Mouse (Mus musculus) ES-E14 (cell line): ENCODE measurements at regions not wholly inside any gene's neighbourhood (a gene's known extent, or its start where the extent isn't known, plus 50 kb on each side); places are given as distances from the start of the nearest gene placed in this dataset.

ENCODE experiments used
- DNase-seq: peaks from one replicate; pipeline ENCODE4 v3.0.0-alpha.2; 2013; ENCODE audit warnings: low read depth, low spot score
- H3K27ac ChIP-seq: 2 replicates; pipeline ENCODE4 v1.5.1; 2012; ENCODE audit warnings: low read depth, mild to moderate bottlenecking, low read length, moderate library complexity, mixed read lengths; ENCODE audit not compliant: poor library complexity, insufficient read depth, severe bottlenecking
- H3K36me3 ChIP-seq: 2 replicates; pipeline ENCODE4 v1.6.1; 2012; ENCODE audit warnings: mild to moderate bottlenecking, low read length, moderate library complexity, mixed read lengths; ENCODE audit not compliant: control insufficient read depth, poor library complexity, insufficient read depth, severe bottlenecking
- H3K4me1 ChIP-seq, 2 experiments: fragments of 150-350 bp in 1 of 2; sonication (generic) in 1 of 2; 2 replicates each; pipeline ENCODE4 v1.6.1; 2012; ENCODE audit warnings: low read length in 2 of 2, mild to moderate bottlenecking in 1 of 2, mixed read lengths in 1 of 2; ENCODE audit not compliant: control insufficient read depth in 2 of 2, insufficient read depth in 2 of 2, poor library complexity in 1 of 2
- H3K4me3 ChIP-seq, 2 experiments: fragments of 150-350 bp in 1 of 2; sonication (generic) in 1 of 2; 2 replicates each; pipeline ENCODE4 v1.5.1; 2012; ENCODE audit warnings: low read length in 2 of 2, low read depth in 1 of 2, mild to moderate bottlenecking in 1 of 2, mixed read lengths in 1 of 2; ENCODE audit not compliant: insufficient read depth in 1 of 2, poor library complexity in 1 of 2, severe bottlenecking in 1 of 2
- H3K9ac ChIP-seq: 2 replicates; pipeline ENCODE4 v1.6.1; 2012; ENCODE audit warnings: low read depth, mild to moderate bottlenecking, low read length, mixed read lengths; ENCODE audit not compliant: poor library complexity, insufficient read depth, severe bottlenecking
- H3K9me3 ChIP-seq: fragments of 150-350 bp; sonication (generic); 2 replicates; pipeline ENCODE4 v1.6.1; 2012; ENCODE audit warnings: low read depth, mild to moderate bottlenecking, low read length; ENCODE audit not compliant: control insufficient read depth, insufficient read depth
- CHD2 ChIP-seq: IDR thresholded peaks from 2 replicates; pipeline ENCODE4 v1.6.1; 2014; ENCODE audit warnings: mild to moderate bottlenecking, low read depth, low read length, inconsistent platforms
- HCFC1 ChIP-seq: IDR thresholded peaks from 2 replicates; pipeline ENCODE4 v1.6.1; 2012; ENCODE audit warnings: low read length, inconsistent platforms, borderline replicate concordance; ENCODE audit not compliant: insufficient read depth
- MAFK ChIP-seq: IDR thresholded peaks from 2 replicates; pipeline ENCODE4 v1.6.1; 2014; ENCODE audit warnings: mild to moderate bottlenecking, low read depth, low read length, inconsistent platforms; ENCODE audit not compliant: insufficient read depth
- ZC3H11A ChIP-seq: IDR thresholded peaks from 2 replicates; pipeline ENCODE4 v1.6.1; 2012; ENCODE audit warnings: low read depth, mild to moderate bottlenecking, inconsistent platforms, low read length, borderline replicate concordance
- ZNF384 ChIP-seq: IDR thresholded peaks from 2 replicates; pipeline ENCODE4 v1.6.1; 2012; ENCODE audit warnings: low read depth, low read length, inconsistent platforms
- in situ Hi-C, 2 experiments: fragments of 600-800 bp; cut with MboI; formaldehyde crosslinking; loops; one replicate each; pipeline ENCODE4 v1.15.1; 2025; ENCODE audit warnings: low sequenced_read_pairs in 2 of 2, inconsistent platforms in 1 of 2; ENCODE audit not compliant: unreplicated experiment in 2 of 2

GRCm38 (mm10) chr13:60426192-60426840 lies 175.4 kb upstream of the Dapk1 start:
- H3K36me3 ChIP-seq: no peaks in the 10 kb centered on the region
- H3K27ac ChIP-seq: no peak overlapping the region
- H3K4me3 ChIP-seq: no peak overlapping the region
- DNase-seq: no peak
- no peak overlapping the region for H3K9ac ChIP-seq
- H3K4me1 ChIP-seq: no peaks in the 10 kb centered on the region
- in situ Hi-C loops: no loop called here
- no peaks in the 10 kb centered on the region for H3K9me3 ChIP-seq
- TF ChIP-seq ZNF384 (no peak), HCFC1 (no peak), CHD2 (no peak), MAFK (no peak), ZC3H11A (no peak)

DNA sequence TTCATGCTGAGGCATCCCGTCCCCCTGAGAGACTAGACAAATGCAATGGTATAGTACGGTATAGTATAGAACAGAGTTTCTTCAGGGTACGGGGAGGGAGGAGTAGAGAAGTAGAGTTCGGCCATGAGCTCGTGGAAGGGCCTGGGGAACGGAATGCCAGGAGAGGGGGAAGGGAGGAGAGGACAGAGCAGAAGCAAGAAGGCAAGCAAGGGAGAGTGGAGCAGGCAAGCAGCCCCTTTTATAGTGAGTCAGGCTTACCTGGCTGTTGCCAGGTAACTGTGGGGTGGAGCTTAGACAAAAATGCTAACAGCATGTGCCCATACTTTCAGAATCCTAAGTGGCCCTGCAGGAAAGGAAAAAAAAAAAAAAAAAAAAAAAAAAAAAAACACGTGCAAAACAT lies 174.7 kb upstream of the Dapk1 start:
- no peak for TF ChIP-seq CHD2
- no peak for TF ChIP-seq MAFK
- TF ChIP-seq ZC3H11A: no peak
- no peak for TF ChIP-seq ZNF384
- TF ChIP-seq HCFC1: no peak
- Histone ChIP-seq H3K9ac (no peak overlapping the region), H3K4me3 (no peak overlapping the region), H3K4me1 (no peaks in the 10 kb centered on the region), H3K9me3 (no peaks in the 10 kb centered on the region), H3K36me3 (no peaks in the 10 kb centered on the region), H3K27ac (no peak overlapping the region)
- no peak for DNase-seq
- in situ Hi-C loops: no loop called here

DNA sequence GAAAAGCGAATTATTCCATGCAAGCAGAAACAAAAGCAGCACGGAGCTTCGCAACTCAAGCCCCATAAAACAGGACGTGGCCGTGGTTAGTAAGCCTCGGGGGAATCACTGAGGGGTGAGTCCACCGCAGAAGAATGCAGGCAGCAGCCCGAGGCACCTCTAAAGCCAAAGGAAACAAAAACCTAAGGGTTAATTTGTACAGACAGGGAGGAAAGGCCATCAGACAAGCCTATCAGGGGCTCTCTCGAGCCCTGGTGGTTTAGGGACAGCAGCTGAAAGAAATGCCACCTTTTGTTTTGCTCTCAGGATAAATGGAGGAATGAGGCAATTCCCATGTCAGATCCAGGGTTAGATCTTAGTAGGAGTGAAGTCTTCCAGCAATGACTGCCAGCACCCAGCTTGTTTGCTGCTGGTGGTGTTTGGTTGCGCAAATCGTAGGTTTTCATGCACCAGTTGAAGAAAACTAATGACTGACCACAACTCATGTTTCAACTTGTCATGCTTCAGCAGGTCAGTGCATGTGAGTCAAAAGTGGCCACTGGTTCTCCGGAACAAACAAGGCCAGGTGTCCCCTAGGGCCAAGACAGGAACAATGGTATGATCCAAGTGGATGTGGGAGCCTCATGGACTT lies 173.9 kb upstream of the Dapk1 start:
- Histone ChIP-seq H3K9me3 (no peaks in the 10 kb centered on the region), H3K27ac (no peak overlapping the region), H3K9ac (no peak overlapping the region), H3K4me1 (no peaks in the 10 kb centered on the region), H3K36me3 (no peaks in the 10 kb centered on the region), H3K4me3 (no peak overlapping the region)
- in situ Hi-C loops: no loop called here
- no peak for DNase-seq
- no peak for TF ChIP-seq HCFC1
- no peak for TF ChIP-seq ZNF384
- no peak for TF ChIP-seq MAFK
- TF ChIP-seq ZC3H11A: no peak
- no peak for TF ChIP-seq CHD2

DNA sequence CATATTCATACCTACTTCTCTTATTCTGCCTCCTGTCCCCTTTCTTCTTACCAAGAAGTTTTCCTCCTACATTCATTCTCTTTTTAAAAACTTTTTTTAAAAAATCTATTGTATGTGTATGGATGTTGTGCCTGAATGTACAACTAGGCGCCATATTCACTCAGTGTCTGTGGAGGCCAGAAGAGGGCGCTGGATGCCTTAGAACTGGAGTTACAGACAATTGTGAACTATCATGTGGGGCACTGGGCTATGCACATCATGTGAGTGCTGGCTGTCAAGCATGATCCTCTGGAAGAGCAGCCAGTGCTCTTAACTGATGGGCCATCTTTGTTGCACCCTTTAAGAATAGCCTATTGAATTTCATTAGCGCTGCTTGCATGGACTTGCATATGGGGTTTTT lies 172.6 kb upstream of the Dapk1 start:
- DNase-seq: no peak
- H3K9ac ChIP-seq: no peak overlapping the region
- TF ChIP-seq ZC3H11A: no peak; the same call in 1 of the 2 replicates
- no peak for TF ChIP-seq CHD2
- TF ChIP-seq HCFC1: no peak
- no peak for TF ChIP-seq MAFK
- in situ Hi-C loops: no loop called here
- no peaks in the 10 kb centered on the region for H3K9me3 ChIP-seq
- H3K4me1 ChIP-seq: peaks cover 0 to 3% of the 10 kb centered on the region in 2 experiments; a peak in 2 of 4 replicates
- no peak overlapping the region for H3K27ac ChIP-seq
- H3K36me3 ChIP-seq: no peaks in the 10 kb centered on the region
- H3K4me3 ChIP-seq: no peak overlapping the region

- in situ Hi-C loops: no loop called here
- no peak overlapping the region for H3K9ac ChIP-seq
- H3K9me3 ChIP-seq: no peaks in the 10 kb centered on the region
- TF ChIP-seq ZNF384 (no peak), HCFC1 (no peak), CHD2 (no peak), MAFK (no peak), ZC3H11A (no peak)
- DNase-seq: no peak
- no peaks in the 10 kb centered on the region for H3K36me3 ChIP-seq
- H3K27ac ChIP-seq: no peak overlapping the region
- H3K4me1 ChIP-seq: peaks cover 4 to 10% of the 10 kb centered on the region in 2 experiments; a peak in 3 of 4 replicates
- H3K4me3 ChIP-seq: no peak overlapping the region
These were observed 170.3 kb upstream of the Dapk1 start for GRCm38 (mm10) chr13:60431412-60431811.
